Mouse (Mus musculus) olfactory bulb, adult 2 months (tissue): ENCODE results near the gene Nkain4.

Experiments used
- CTCF ChIP-seq: fragments of 200-500 bp; IDR thresholded peaks from 2 replicates; pipeline ENCODE4 v1.5.1; 2012; ENCODE audit warnings: low read depth, mild to moderate bottlenecking, low read length, moderate library complexity; ENCODE audit not compliant: insufficient read depth
- POLR2A ChIP-seq: fragments of 200-500 bp; IDR thresholded peaks from 2 replicates; pipeline ENCODE4 v1.6.1; 2012; ENCODE audit warnings: mild to moderate bottlenecking, low read depth, low read length, moderate library complexity; ENCODE audit not compliant: insufficient read depth

GRCm38 (mm10) chr2:180897857-180898256, 56.6 kb downstream of the Nkain4 start:
- TF ChIP-seq POLR2A (no peak), CTCF (no peak)
